Mouse (Mus musculus) limb, embryonic 13.5 days (tissue): Measurements from ENCODE around the gene Gm11541. TPM values are rescaled to one million over a fixed set of nuclear protein-coding genes. Genes with fewer than 3 reads are reported as not detected.

ENCODE experiments used
- ATAC-seq: fragments of 200-750 bp; cut with Nextera tagmentation; 2 replicates; pipeline ENCODE4 v1.8.0; 2017; ENCODE audit warnings: low read depth, moderate number of reproducible peaks, moderate TSS enrichment; ENCODE audit not compliant: low FRiP score
- H3K27ac ChIP-seq: fragments of 300-500 bp; sonication (generic); 2 replicates; pipeline ENCODE4 v1.5.1; 2015; ENCODE audit warnings: inconsistent platforms, mild to moderate bottlenecking, moderate library complexity
- H3K27me3 ChIP-seq: fragments of 300-500 bp; sonication (generic); 2 replicates; pipeline ENCODE4 v1.6.1; 2015; ENCODE audit warnings: mild to moderate bottlenecking, inconsistent platforms
- H3K36me3 ChIP-seq: fragments of 300-500 bp; sonication (generic); 2 replicates; pipeline ENCODE4 v1.6.1; 2015; ENCODE audit warnings: inconsistent platforms, mild to moderate bottlenecking, moderate library complexity
- H3K4me1 ChIP-seq: fragments of 300-500 bp; sonication (generic); 2 replicates; pipeline ENCODE4 v1.6.1; 2015; ENCODE audit warnings: inconsistent platforms
- H3K4me2 ChIP-seq: fragments of 300-500 bp; sonication (generic); replicated peaks from 2 replicates; pipeline ENCODE4 v1.6.1; 2015; ENCODE audit warnings: inconsistent platforms, mild to moderate bottlenecking, moderate library complexity
- H3K4me3 ChIP-seq: fragments of 300-500 bp; sonication (generic); 2 replicates; pipeline ENCODE4 v1.5.1; 2015; ENCODE audit warnings: moderate library complexity, mild to moderate bottlenecking, inconsistent platforms
- H3K9ac ChIP-seq: fragments of 300-500 bp; sonication (generic); 2 replicates; pipeline ENCODE4 v1.6.1; 2015; ENCODE audit warnings: mild to moderate bottlenecking, inconsistent platforms
- H3K9me3 ChIP-seq: fragments of 300-500 bp; sonication (generic); 2 replicates; pipeline ENCODE4 v1.6.1; 2016; ENCODE audit warnings: inconsistent platforms
- WGBS: fragments of 180-500 bp; shearing (Covaris S2); methylation state at CpG from one replicate; pipeline ENCODE4 v1.1.7; 2015; 5-methylcytosine and 5-hydroxymethylcytosine counted together
- polyA plus RNA-seq: library from polyadenylated mRNA; unstranded; fragments of >200 nt; fragmentation: Nextera tagmentation; extraction: Ambion mirVana; gene quantifications from 2 replicates; pipeline ENCODE4 v1.2.1, GENCODE M21; 2015

Gm11541 gene
- polyA plus RNA-seq, 1 experiment from 2014 or later = 0.11 TPM

- 79% methylated on average over 6 of the region's 6 CpGs for WGBS
- no peaks in the 10 kb centered on the region for H3K36me3 ChIP-seq
These were observed 17.1 kb downstream of the Gm11541 start for GRCm38 (mm10) chr11:94687178-94687577.

DNA sequence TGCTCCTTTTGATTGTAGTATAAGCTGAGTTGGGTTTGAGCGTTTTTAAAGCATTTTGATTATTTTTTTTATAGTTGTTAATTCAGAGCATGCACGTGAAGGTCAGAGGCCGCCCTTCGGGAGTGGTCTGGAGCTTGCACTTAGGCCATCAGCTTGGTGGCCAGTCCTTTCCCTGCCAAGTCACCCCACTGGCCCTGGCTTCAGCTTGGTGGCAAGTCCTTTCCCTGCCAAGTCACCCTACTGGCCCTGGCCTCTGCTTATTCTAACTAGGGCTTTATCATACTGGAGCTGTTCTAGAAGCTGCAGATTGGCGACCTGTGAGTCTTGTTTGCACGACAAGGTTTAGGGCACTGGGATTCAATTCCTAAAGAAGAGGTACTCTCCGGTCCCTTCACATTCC lies 21.9 kb downstream of the Gm11541 start:
- Histone ChIP-seq H3K4me1 (peaks cover 10% of the 10 kb centered on the region), H3K36me3 (no peaks in the 10 kb centered on the region), H3K4me3 (no peak overlapping the region), H3K9ac (no peak overlapping the region), H3K27me3 (no peaks in the 10 kb centered on the region), H3K9me3 (no peaks in the 10 kb centered on the region), H3K4me2 (no peak overlapping the region), H3K27ac (no peak overlapping the region)
- no peak for ATAC-seq
- WGBS = 80% methylated on average over 7 of the region's 7 CpGs

More at GRCm38 (mm10) chr11:94687178-94687577, 17.1 kb downstream of the Gm11541 start:
- Histone ChIP-seq H3K9me3 (no peaks in the 10 kb centered on the region), H3K4me2 (no peak overlapping the region), H3K4me3 (no peak overlapping the region), H3K27me3 (no peaks in the 10 kb centered on the region), H3K27ac (no peak overlapping the region), H3K9ac (no peak overlapping the region), H3K4me1 (no peaks in the 10 kb centered on the region)
- ATAC-seq = no peak

- no peak for ATAC-seq
- Histone ChIP-seq H3K9ac (no peak overlapping the region), H3K4me3 (no peak overlapping the region), H3K9me3 (no peaks in the 10 kb centered on the region), H3K4me1 (peaks cover 10% of the 10 kb centered on the region), H3K36me3 (no peaks in the 10 kb centered on the region), H3K27ac (no peak overlapping the region), H3K27me3 (no peaks in the 10 kb centered on the region), H3K4me2 (no peak overlapping the region)
- 81% methylated on average over 4 of the region's 4 CpGs for WGBS
These were observed 22.7 kb downstream of the Gm11541 start for GRCm38 (mm10) chr11:94681640-94682039.

GRCm38 (mm10) chr11:94680639-94681038 lies 23.7 kb downstream of the Gm11541 start:
- Histone ChIP-seq H3K4me2 (no peak overlapping the region), H3K27ac (no peak overlapping the region), H3K9me3 (no peaks in the 10 kb centered on the region), H3K9ac (no peak overlapping the region), H3K4me3 (no peak overlapping the region), H3K36me3 (no peaks in the 10 kb centered on the region), H3K4me1 (peaks cover 20% of the 10 kb centered on the region), H3K27me3 (no peaks in the 10 kb centered on the region)
- ATAC-seq = no peak

GRCm38 (mm10) chr11:94677607-94678145 lies 26.6 kb downstream of the Gm11541 start:
- peak overlapping the region; percentile 72; the same call in 1 of the 2 replicates for H3K27ac ChIP-seq
- peak overlapping the region; percentile 88 for H3K4me3 ChIP-seq
- 26% methylated on average over 15 of the region's 15 CpGs for WGBS
- peaks cover 36% of the 10 kb centered on the region for H3K4me1 ChIP-seq
- H3K9ac ChIP-seq = peak overlapping the region; percentile 62
- H3K36me3 ChIP-seq = peaks cover 9% of the 10 kb centered on the region; the same call in 1 of the 2 replicates
- ATAC-seq = no peak
- H3K9me3 ChIP-seq = no peaks in the 10 kb centered on the region
- no peaks in the 10 kb centered on the region for H3K27me3 ChIP-seq
- peak overlapping the region; percentile 83 for H3K4me2 ChIP-seq

- peak; percentile 94 for ATAC-seq
- under 1% methylated on average over 78 of the region's 82 CpGs for WGBS
- Histone ChIP-seq H3K9me3 (no peaks in the 10 kb centered on the region), H3K27me3 (no peaks in the 10 kb centered on the region), H3K4me2 (peak within 1 kb of the TSS; percentile 83), H3K4me3 (peak within 1 kb of the TSS; percentile 88), H3K9ac (peak within 1 kb of the TSS; percentile 95), H3K36me3 (peaks cover 9% of the 10 kb centered on the region; the same call in 1 of the 2 replicates), H3K27ac (peak within 1 kb of the TSS; percentile 92), H3K4me1 (peaks cover 36% of the 10 kb centered on the region)
These were observed 27.3 kb downstream of the Gm11541 start, which contains the start of gene Xylt2 for GRCm38 (mm10) chr11:94676754-94677606. Gene Xylt2, minus strand, starts transcription at chr11:94677515.

GRCm38 (mm10) chr11:94676308-94676707 lies 28.0 kb downstream of the Gm11541 start:
- Histone ChIP-seq H3K4me3 (peak overlapping the region; percentile 88), H3K36me3 (peaks cover 9% of the 10 kb centered on the region; the same call in 1 of the 2 replicates), H3K9ac (peak overlapping the region; percentile 95), H3K4me2 (peak overlapping the region; percentile 83), H3K4me1 (peaks cover 36% of the 10 kb centered on the region), H3K27me3 (no peaks in the 10 kb centered on the region), H3K27ac (peak overlapping the region; percentile 92; the same call in 1 of the 2 replicates), H3K9me3 (no peaks in the 10 kb centered on the region)
- 29% methylated on average over 4 of the region's 4 CpGs for WGBS
- no peak for ATAC-seq

DNA sequence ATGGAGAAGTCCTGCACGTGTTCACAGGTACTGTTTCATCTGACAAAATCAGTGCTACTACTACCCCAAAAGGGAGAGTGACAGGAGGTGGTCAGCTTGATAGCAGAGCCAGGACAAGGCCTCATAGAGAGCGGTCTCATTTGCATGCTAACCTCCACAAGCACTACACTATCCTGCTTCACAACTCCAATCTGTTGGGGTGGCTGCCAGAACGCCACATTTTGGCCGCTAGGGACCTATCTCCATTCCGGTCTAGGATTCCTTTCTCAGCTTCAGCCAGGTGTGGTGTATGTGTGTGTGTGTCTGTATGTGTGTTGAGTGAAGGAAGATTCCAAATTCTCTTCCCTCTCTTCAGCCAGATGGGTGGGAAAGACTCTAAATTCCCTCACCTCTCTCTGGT lies 28.9 kb downstream of the Gm11541 start:
- peak overlapping the region; percentile 88; the same call in 1 of the 2 replicates for H3K4me3 ChIP-seq
- H3K4me1 ChIP-seq = peaks cover 36% of the 10 kb centered on the region
- no peak for ATAC-seq
- no peaks in the 10 kb centered on the region for H3K9me3 ChIP-seq
- WGBS = 81% methylated on average over 5 of the region's 5 CpGs
- peak overlapping the region; percentile 83 for H3K4me2 ChIP-seq
- peaks cover 16% of the 10 kb centered on the region for H3K36me3 ChIP-seq
- no peak overlapping the region for H3K27ac ChIP-seq
- H3K9ac ChIP-seq = peak overlapping the region; percentile 95; the same call in 1 of the 2 replicates
- H3K27me3 ChIP-seq = no peaks in the 10 kb centered on the region

GRCm38 (mm10) chr11:94674984-94675383 lies 29.3 kb downstream of the Gm11541 start:
- Histone ChIP-seq H3K9me3 (no peaks in the 10 kb centered on the region), H3K27ac (no peak overlapping the region), H3K4me1 (peaks cover 36% of the 10 kb centered on the region), H3K4me2 (peak overlapping the region; percentile 83; the same call in 1 of the 2 replicates), H3K36me3 (peaks cover 20% of the 10 kb centered on the region), H3K4me3 (no peak overlapping the region), H3K9ac (peak overlapping the region; percentile 13; the same call in 1 of the 2 replicates), H3K27me3 (no peaks in the 10 kb centered on the region)
- no peak for ATAC-seq
- WGBS = 84% methylated on average over 5 of the region's 5 CpGs

- Histone ChIP-seq H3K4me2 (no peak overlapping the region), H3K9ac (no peak overlapping the region), H3K27me3 (no peaks in the 10 kb centered on the region), H3K36me3 (peaks cover 97% of the 10 kb centered on the region), H3K4me3 (no peak overlapping the region), H3K9me3 (no peaks in the 10 kb centered on the region), H3K27ac (no peak overlapping the region), H3K4me1 (no peaks in the 10 kb centered on the region)
- no peak for ATAC-seq
- 96% methylated on average over 6 of the region's 6 CpGs for WGBS
These were observed 39.0 kb downstream of the Gm11541 start for GRCm38 (mm10) chr11:94665281-94665680.

DNA sequence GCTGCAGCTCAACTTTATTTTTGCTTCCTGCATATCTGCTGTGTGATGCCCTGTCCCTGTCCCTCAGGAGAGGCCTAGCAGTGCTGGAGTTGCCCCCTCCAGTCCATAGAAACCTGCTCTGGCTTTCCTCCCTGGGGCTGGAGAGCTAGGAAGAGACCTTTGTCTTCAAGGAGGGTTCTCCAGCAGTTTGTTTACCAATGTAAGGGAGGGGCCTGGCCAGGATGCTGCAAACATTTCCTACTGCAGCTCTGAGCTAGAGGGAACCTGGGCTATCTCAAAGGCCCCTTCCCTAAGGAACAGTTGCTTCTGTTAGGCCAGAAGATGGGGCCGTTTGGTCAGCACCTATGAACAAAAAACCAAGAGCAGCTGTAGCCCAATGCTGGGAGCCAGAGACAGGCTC lies 43.0 kb downstream of the Gm11541 start:
- Histone ChIP-seq H3K36me3 (peaks cover 96% of the 10 kb centered on the region), H3K9me3 (no peaks in the 10 kb centered on the region)
- 43% methylated on average over 1 of the region's 1 CpGs for WGBS

More for the DNA sequence above, 43.0 kb downstream of the Gm11541 start:
- Histone ChIP-seq H3K4me1 (no peaks in the 10 kb centered on the region), H3K4me2 (no peak overlapping the region), H3K4me3 (no peak overlapping the region), H3K27ac (no peak overlapping the region), H3K27me3 (no peaks in the 10 kb centered on the region), H3K9ac (no peak overlapping the region)
- ATAC-seq = no peak
